Mouse (Mus musculus) brain, adult 10 weeks (tissue): ENCODE measurements around the gene Rrm1. TPM values are rescaled to one million over a fixed set of nuclear protein-coding genes. Genes with fewer than 3 reads are reported as not detected.

Experiments
- polyA plus RNA-seq: library from polyadenylated mRNA; stranded (reverse); fragments of 350-450 nt; fragmentation: Illumina TruSeq; extraction: RNeasy Lipid Tissue Mini Kit (QIAGEN cat#74804); gene quantifications from one replicate; pipeline ENCODE4 v1.2.3, GENCODE M21; 2015; ENCODE audit warnings: low read depth, low replicate concordance

Gene Rrm1
- polyA plus RNA-seq, result 15.0 TPM

GRCm38 (mm10) chr7:102441657-102442391 is at the start of gene Rrm1:
Rrm1 (plus strand) TSS chr7:102441695.

GRCm38 (mm10) chr7:102481579-102481978 is 40.1 kb downstream of the Rrm1 start, which contains the start of gene Olfr543:
Olfr543 (minus strand) TSS chr7:102481679.

GRCm38 (mm10) chr7:102488161-102488560 is 46.7 kb downstream of the Rrm1 start, which contains the start of gene Olfr544:
Olfr544 (minus strand) TSS chr7:102488313.

GRCm38 (mm10) chr7:102499473-102499872 is 58.0 kb downstream of the Rrm1 start, which contains the start of gene Olfr545:
Olfr545 (minus strand) TSS chr7:102499573.

Other genes starting within 250 kb of the Rrm1 start
- 16.7 TPM for gene Nup98, start 231.5 kb upstream of the Rrm1 start, polyA plus RNA-seq
- gene Pgap2, start 231.5 kb upstream of the Rrm1 start, polyA plus RNA-seq, result 30.4 TPM
- 49.4 TPM for gene Rhog, start 185.6 kb upstream of the Rrm1 start, polyA plus RNA-seq
- gene Stim1, start 173.9 kb upstream of the Rrm1 start, polyA plus RNA-seq, result 58.6 TPM
- not detected for gene Olfr543, start 40.0 kb downstream of the Rrm1 start, polyA plus RNA-seq
- gene Olfr544, start 46.6 kb downstream of the Rrm1 start, polyA plus RNA-seq, result not detected
- gene Olfr545, start 57.9 kb downstream of the Rrm1 start, polyA plus RNA-seq, result not detected
- gene Olfr547, start 93.1 kb downstream of the Rrm1 start, polyA plus RNA-seq, result not detected
- not detected for gene Olfr548-ps1, start 99.2 kb downstream of the Rrm1 start, polyA plus RNA-seq
- gene Olfr549, start 108.2 kb downstream of the Rrm1 start, polyA plus RNA-seq, result not detected
- 2.0 TPM for gene Trim21, start 123.8 kb downstream of the Rrm1 start, polyA plus RNA-seq
- not detected for gene Olfr550, start 129.7 kb downstream of the Rrm1 start, polyA plus RNA-seq
- not detected for gene Olfr551, start 150.2 kb downstream of the Rrm1 start, polyA plus RNA-seq
- not detected for gene Olfr552, start 156.1 kb downstream of the Rrm1 start, polyA plus RNA-seq
- not detected for gene Olfr553, start 176.5 kb downstream of the Rrm1 start, polyA plus RNA-seq
- not detected for gene Olfr554, start 196.7 kb downstream of the Rrm1 start, polyA plus RNA-seq
- not detected for gene Olfr555, start 217.1 kb downstream of the Rrm1 start, polyA plus RNA-seq
- gene Olfr556, start 223.2 kb downstream of the Rrm1 start, polyA plus RNA-seq, result not detected
- gene Trim68, start 245.6 kb downstream of the Rrm1 start, polyA plus RNA-seq, result 6.1 TPM